Mouse (Mus musculus): ENCODE data around the gene Caskin2. TPM values are rescaled to one million over a fixed set of nuclear protein-coding genes. Genes with fewer than 3 reads are reported as not detected.

Caskin2 gene
- polyA plus RNA-seq, 1 experiment from 2014 or later = 11.7 TPM

DNA sequence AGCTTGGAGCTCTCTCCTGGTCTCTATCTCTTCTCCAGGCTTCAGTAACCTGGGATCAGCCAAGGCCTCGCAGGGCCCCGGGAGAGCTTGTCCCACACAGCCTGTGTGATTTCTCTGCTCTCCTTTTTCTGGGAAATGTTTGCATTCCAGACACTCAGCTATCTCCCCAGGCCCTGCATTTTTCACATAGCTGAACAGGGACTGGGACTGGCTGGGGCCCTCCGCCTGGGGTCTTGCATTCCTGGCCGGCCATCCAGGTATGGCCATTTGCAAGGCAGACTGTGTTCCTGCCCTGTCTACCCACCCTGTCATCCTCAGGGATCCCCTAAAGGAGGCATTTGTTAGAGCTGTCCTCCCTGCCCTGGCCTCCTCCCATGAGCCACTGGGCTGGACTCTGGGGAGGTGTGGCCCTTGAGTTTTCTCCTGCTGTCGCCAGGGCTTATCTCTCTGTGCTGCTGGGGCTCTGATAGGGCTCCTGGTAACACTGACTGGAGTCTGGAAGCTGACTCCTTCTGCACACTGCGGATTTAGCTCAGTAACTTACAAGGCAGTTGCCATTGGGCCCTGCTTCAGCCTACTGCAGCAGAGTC lies 28.6 kb upstream of the Caskin2 start:
- H3K36me3 ChIP-seq = peaks cover 6% of the 10 kb centered on the region; the same call in 1 of the 2 replicates
- no peaks in the 10 kb centered on the region for H3K9me3 ChIP-seq
- WGBS = 18% methylated on average over 6 of the region's 6 CpGs
- ATAC-seq (ENCODE audit: insufficient read depth, low FRiP score, low read depth) = peak; percentile 67; the same call in 1 of the 2 replicates
- no peak overlapping the region for H3K4me3 ChIP-seq (replicated peaks)
- no peak overlapping the region for H3K9ac ChIP-seq
- peak overlapping the region; percentile 82 for H3K27ac ChIP-seq
- 0 out of 2 replicates have a peak overlapping the region, but pooled peaks have one; percentile 9 for H3K4me2 ChIP-seq
- no peaks in the 10 kb centered on the region for H3K27me3 ChIP-seq (replicated peaks)
- H3K4me1 ChIP-seq = peaks cover 34% of the 10 kb centered on the region

- Histone ChIP-seq H3K27me3 (replicated peaks) (no peaks in the 10 kb centered on the region), H3K4me1 (peaks cover 39% of the 10 kb centered on the region), H3K36me3 (peaks cover 4% of the 10 kb centered on the region; the same call in 1 of the 2 replicates), H3K9me3 (no peaks in the 10 kb centered on the region), H3K27ac (peak overlapping the region; percentile 82; the same call in 1 of the 2 replicates), H3K4me2 (no peak overlapping the region), H3K4me3 (replicated peaks) (no peak overlapping the region), H3K9ac (no peak overlapping the region)
- 83% methylated on average over 6 of the region's 6 CpGs for WGBS
- ATAC-seq (ENCODE audit: insufficient read depth, low FRiP score, low read depth) = no peak
These were observed 27.6 kb upstream of the Caskin2 start for GRCm38 (mm10) chr11:115841044-115841443.

DNA sequence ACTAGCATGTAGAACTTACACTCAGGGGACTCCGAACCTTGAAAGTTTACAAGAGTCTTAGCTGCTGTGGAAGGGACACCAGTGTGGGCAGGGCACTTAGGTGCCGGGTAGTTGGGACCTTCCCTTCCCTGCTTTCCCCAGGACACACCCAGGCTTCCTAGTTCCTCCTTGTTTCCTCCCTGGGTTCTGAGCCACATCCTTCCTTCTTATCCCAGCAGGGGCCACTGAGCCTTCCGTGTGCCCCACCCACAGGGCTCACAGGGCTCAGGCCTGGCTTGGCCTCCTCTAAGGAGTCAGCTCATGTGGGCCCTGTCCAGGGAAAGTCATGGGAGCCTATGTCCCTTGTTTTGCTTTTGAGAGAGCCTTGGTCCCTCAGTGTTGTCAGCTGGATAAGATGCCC lies 26.3 kb upstream of the Caskin2 start:
- H3K9ac ChIP-seq = no peak overlapping the region
- no peaks in the 10 kb centered on the region for H3K36me3 ChIP-seq
- H3K4me3 ChIP-seq (replicated peaks) = no peak overlapping the region
- peaks cover 43% of the 10 kb centered on the region for H3K4me1 ChIP-seq
- no peak for ATAC-seq (ENCODE audit: insufficient read depth, low FRiP score, low read depth)
- H3K9me3 ChIP-seq = no peaks in the 10 kb centered on the region
- 0 out of 2 replicates have a peak overlapping the region, but pooled peaks have one; percentile 12 for H3K4me2 ChIP-seq
- WGBS = 60% methylated on average over 3 of the region's 3 CpGs
- no peaks in the 10 kb centered on the region for H3K27me3 ChIP-seq (replicated peaks)
- H3K27ac ChIP-seq = peak overlapping the region; percentile 86

GRCm38 (mm10) chr11:115838895-115839311 lies 25.5 kb upstream of the Caskin2 start:
- Histone ChIP-seq H3K4me1 (peaks cover 51% of the 10 kb centered on the region), H3K4me2 (0 out of 2 replicates have a peak overlapping the region, but pooled peaks have one; percentile 12), H3K27me3 (replicated peaks) (no peaks in the 10 kb centered on the region), H3K4me3 (replicated peaks) (no peak overlapping the region), H3K9me3 (no peaks in the 10 kb centered on the region), H3K36me3 (no peaks in the 10 kb centered on the region), H3K27ac (peak overlapping the region; percentile 86), H3K9ac (no peak overlapping the region)
- ATAC-seq (ENCODE audit: insufficient read depth, low FRiP score, low read depth) = peak; percentile 67
- 35% methylated on average over 4 of the region's 4 CpGs for WGBS

GRCm38 (mm10) chr11:115837606-115838345 lies 24.3 kb upstream of the Caskin2 start:
- no peak overlapping the region for H3K9ac ChIP-seq
- H3K4me3 ChIP-seq (replicated peaks) = no peak overlapping the region
- H3K4me2 ChIP-seq = no peak overlapping the region
- ATAC-seq (ENCODE audit: insufficient read depth, low FRiP score, low read depth) = no peak
- peak overlapping the region; percentile 86 for H3K27ac ChIP-seq
- 86% methylated on average over 22 of the region's 22 CpGs for WGBS
- no peaks in the 10 kb centered on the region for H3K27me3 ChIP-seq (replicated peaks)
- H3K9me3 ChIP-seq = no peaks in the 10 kb centered on the region
- H3K36me3 ChIP-seq = no peaks in the 10 kb centered on the region
- H3K4me1 ChIP-seq = peaks cover 59% of the 10 kb centered on the region

- 0 out of 2 replicates have a peak overlapping the region, but pooled peaks have one; percentile 9 for H3K4me2 ChIP-seq
- no peaks in the 10 kb centered on the region for H3K27me3 ChIP-seq (replicated peaks)
- H3K9me3 ChIP-seq = no peaks in the 10 kb centered on the region
- H3K36me3 ChIP-seq = no peaks in the 10 kb centered on the region
- H3K4me3 ChIP-seq (replicated peaks) = no peak overlapping the region
- H3K27ac ChIP-seq = peak overlapping the region; percentile 71
- ATAC-seq (ENCODE audit: insufficient read depth, low FRiP score, low read depth) = no peak
- H3K9ac ChIP-seq = no peak overlapping the region
- WGBS = 50% methylated on average over 11 of the region's 11 CpGs
- peaks cover 60% of the 10 kb centered on the region for H3K4me1 ChIP-seq
These were observed 23.4 kb upstream of the Caskin2 start for GRCm38 (mm10) chr11:115836656-115837395.

GRCm38 (mm10) chr11:115834033-115834432 lies 20.6 kb upstream of the Caskin2 start:
- Histone ChIP-seq H3K27ac (peak overlapping the region; percentile 88), H3K36me3 (no peaks in the 10 kb centered on the region), H3K4me1 (peaks cover 64% of the 10 kb centered on the region), H3K9ac (no peak overlapping the region), H3K27me3 (replicated peaks) (no peaks in the 10 kb centered on the region), H3K9me3 (no peaks in the 10 kb centered on the region), H3K4me2 (peak overlapping the region; percentile 30; the same call in 1 of the 2 replicates), H3K4me3 (replicated peaks) (no peak overlapping the region)
- no peak for ATAC-seq (ENCODE audit: insufficient read depth, low FRiP score, low read depth)
- 74% methylated on average over 6 of the region's 6 CpGs for WGBS

DNA sequence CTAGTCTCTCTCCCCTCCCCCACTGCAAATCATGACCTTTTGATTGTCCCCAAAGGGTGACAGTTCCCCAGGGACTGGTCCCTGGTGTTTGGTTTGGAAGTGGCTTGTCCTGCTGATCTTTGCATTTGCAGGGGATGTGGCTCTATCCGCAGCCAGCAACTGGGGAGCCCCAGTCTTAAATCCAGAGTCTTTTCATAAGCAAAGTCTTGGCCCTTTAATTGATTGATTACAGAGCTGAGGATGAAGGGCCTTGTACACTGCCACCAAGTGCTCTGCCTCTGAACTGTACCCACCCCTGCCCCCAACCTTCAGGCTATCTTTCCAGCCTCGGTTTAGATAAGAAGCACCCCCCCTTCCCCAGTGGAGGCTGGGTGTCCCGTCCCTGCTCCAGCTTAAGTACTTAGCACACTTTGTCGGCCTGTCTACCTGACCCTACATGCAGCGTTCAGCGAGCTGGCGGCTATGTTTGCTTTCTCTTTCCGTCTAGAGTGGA lies 19.6 kb upstream of the Caskin2 start:
- no peak overlapping the region for H3K4me3 ChIP-seq (replicated peaks)
- WGBS = 17% methylated on average over 8 of the region's 8 CpGs
- peaks cover 69% of the 10 kb centered on the region for H3K4me1 ChIP-seq
- no peaks in the 10 kb centered on the region for H3K9me3 ChIP-seq
- peak overlapping the region; percentile 30 for H3K4me2 ChIP-seq
- ATAC-seq (ENCODE audit: insufficient read depth, low FRiP score, low read depth) = peak; percentile 71
- no peak overlapping the region for H3K9ac ChIP-seq
- no peaks in the 10 kb centered on the region for H3K36me3 ChIP-seq
- no peaks in the 10 kb centered on the region for H3K27me3 ChIP-seq (replicated peaks)
- peak overlapping the region; percentile 88 for H3K27ac ChIP-seq

DNA sequence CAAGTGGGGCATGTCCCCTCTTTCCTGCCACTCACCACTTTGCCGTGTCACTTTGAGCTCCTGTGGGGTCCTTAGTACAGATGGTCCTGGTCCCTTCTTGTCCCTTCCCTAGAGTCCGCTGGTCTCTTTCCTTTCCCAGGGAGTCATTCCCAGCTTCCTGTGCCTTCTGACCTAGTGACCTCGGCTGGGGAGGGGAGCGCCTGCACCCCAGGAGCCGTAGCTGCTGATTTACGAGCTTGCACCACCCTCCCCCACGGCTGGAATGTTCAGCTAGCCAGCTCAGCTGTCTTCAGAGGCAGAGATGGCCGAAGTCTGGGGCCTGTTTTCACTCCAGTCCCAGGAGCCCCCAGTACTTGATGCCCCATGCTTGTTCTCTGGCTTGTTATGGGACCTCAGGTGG lies 19.1 kb upstream of the Caskin2 start:
- peaks cover 64% of the 10 kb centered on the region for H3K4me1 ChIP-seq
- ATAC-seq (ENCODE audit: insufficient read depth, low FRiP score, low read depth) = no peak

DNA sequence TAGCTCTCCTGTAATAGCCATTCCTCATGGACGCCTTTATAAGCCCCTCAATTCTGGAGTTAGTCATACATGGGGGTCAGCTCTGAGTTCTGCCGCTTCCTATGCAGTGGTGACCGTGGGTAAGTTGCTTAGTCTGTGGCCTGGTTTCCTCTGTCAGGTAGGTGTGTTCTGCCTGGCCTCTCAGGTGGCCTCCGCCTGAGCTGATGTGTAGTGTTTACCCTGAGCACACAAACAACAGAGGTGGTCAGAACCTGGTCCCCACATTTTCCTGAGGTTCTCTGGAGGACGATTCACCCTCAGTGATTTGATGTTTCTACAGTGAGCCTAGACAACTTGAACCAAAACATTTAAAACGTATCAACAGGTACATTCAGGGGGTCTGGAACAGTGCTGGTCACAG lies 18.6 kb upstream of the Caskin2 start:
- Histone ChIP-seq H3K4me2 (peak overlapping the region; percentile 27; the same call in 1 of the 2 replicates), H3K9me3 (no peaks in the 10 kb centered on the region), H3K27me3 (replicated peaks) (no peaks in the 10 kb centered on the region), H3K4me3 (replicated peaks) (no peak overlapping the region), H3K9ac (no peak overlapping the region), H3K36me3 (no peaks in the 10 kb centered on the region), H3K27ac (peak overlapping the region; percentile 88), H3K4me1 (peaks cover 60% of the 10 kb centered on the region)
- no peak for ATAC-seq (ENCODE audit: insufficient read depth, low FRiP score, low read depth)
- WGBS = 53% methylated on average over 6 of the region's 6 CpGs

More for the DNA sequence above, 19.1 kb upstream of the Caskin2 start:
- no peak overlapping the region for H3K4me3 ChIP-seq (replicated peaks)
- H3K4me2 ChIP-seq = peak overlapping the region; percentile 27
- 15% methylated on average over 8 of the region's 8 CpGs for whole genome bisulfite sequencing
- H3K27ac ChIP-seq = peak overlapping the region; percentile 88
- H3K9ac ChIP-seq = no peak overlapping the region
- H3K9me3 ChIP-seq = no peaks in the 10 kb centered on the region
- no peaks in the 10 kb centered on the region for H3K27me3 ChIP-seq (replicated peaks)
- no peaks in the 10 kb centered on the region for H3K36me3 ChIP-seq

DNA sequence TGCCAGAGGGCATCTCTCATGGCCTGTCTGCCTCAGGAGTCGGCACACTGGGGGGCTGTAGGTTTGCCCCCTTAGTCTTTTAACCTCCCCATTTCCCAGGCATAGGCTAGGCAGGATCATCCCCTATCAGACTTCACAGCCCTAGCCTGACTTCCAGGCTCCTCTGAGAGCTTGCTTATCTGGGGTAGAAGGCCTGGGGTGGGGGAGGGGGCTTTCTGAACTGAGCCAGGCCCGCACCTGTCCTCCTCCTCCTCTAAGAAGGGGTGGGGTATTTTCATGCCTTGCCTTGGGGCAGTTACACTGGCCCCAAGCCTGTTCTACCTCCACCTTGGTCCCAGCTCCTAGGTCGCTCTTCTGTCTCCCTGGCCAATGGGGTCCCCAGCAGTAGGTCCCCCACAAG lies 18.1 kb upstream of the Caskin2 start:
- no peak for ATAC-seq (ENCODE audit: insufficient read depth, low FRiP score, low read depth)

More for the DNA sequence above, 18.1 kb upstream of the Caskin2 start:
- H3K36me3 ChIP-seq = no peaks in the 10 kb centered on the region
- H3K9me3 ChIP-seq = no peaks in the 10 kb centered on the region
- H3K27ac ChIP-seq = peak overlapping the region; percentile 88
- no peak overlapping the region for H3K9ac ChIP-seq
- H3K4me1 ChIP-seq = peaks cover 54% of the 10 kb centered on the region
- no peaks in the 10 kb centered on the region for H3K27me3 ChIP-seq (replicated peaks)
- 0 out of 2 replicates have a peak overlapping the region, but pooled peaks have one; percentile 30 for H3K4me2 ChIP-seq
- H3K4me3 ChIP-seq (replicated peaks) = no peak overlapping the region
- WGBS = 48% methylated on average over 3 of the region's 3 CpGs

Measured in stomach, embryonic 15.5 days (tissue).